Mouse (Mus musculus) ES-Bruce4 (cell line): ENCODE results near the gene Gm1673. TPM values are rescaled to one million over a fixed set of nuclear protein-coding genes. Genes with fewer than 3 reads are reported as not detected.

ENCODE experiments used
- H3K27ac ChIP-seq: 2 replicates; pipeline ENCODE4 v1.5.1; 2012; ENCODE audit warnings: low read length, inconsistent platforms; ENCODE audit not compliant: insufficient read depth
- H3K27me3 ChIP-seq: 2 replicates; pipeline ENCODE4 v1.6.1; 2012; ENCODE audit warnings: mild to moderate bottlenecking, low read length, inconsistent platforms; ENCODE audit not compliant: control insufficient read depth, poor library complexity, insufficient read depth, severe bottlenecking
- H3K36me3 ChIP-seq: 2 replicates; pipeline ENCODE4 v1.6.1; 2012; ENCODE audit warnings: inconsistent platforms, mild to moderate bottlenecking, low read length, moderate library complexity; ENCODE audit not compliant: control insufficient read depth, poor library complexity, insufficient read depth, severe bottlenecking
- H3K4me1 ChIP-seq: one replicate; pipeline ENCODE4 v1.8.1; 2011; ENCODE audit warnings: low read length; ENCODE audit not compliant: control insufficient read depth, insufficient read depth
- H3K4me3 ChIP-seq: 2 replicates; pipeline ENCODE4 v1.5.1; 2011; ENCODE audit warnings: low read depth, mild to moderate bottlenecking, low read length
- H3K9ac ChIP-seq: 2 replicates; pipeline ENCODE4 v1.6.1; 2012; ENCODE audit warnings: low read depth, mild to moderate bottlenecking, inconsistent platforms; ENCODE audit not compliant: poor library complexity, severe bottlenecking
- H3K9me3 ChIP-seq: replicated peaks from 2 replicates; pipeline ENCODE4 v1.6.1; 2012; ENCODE audit warnings: mild to moderate bottlenecking, low read length, inconsistent platforms; ENCODE audit not compliant: control insufficient read depth, poor library complexity, insufficient read depth, severe bottlenecking
- CTCF ChIP-seq: IDR thresholded peaks from one replicate; pipeline ENCODE4 v1.8.1; 2011; ENCODE audit warnings: low read depth, low read length
- EP300 ChIP-seq: IDR thresholded peaks from 2 replicates; pipeline ENCODE4 v1.6.1; 2011; ENCODE audit warnings: low read depth, low read length; ENCODE audit not compliant: insufficient read depth
- POLR2A ChIP-seq: IDR thresholded peaks from one replicate; pipeline ENCODE4 v1.8.1; 2011; ENCODE audit warnings: low read length; ENCODE audit not compliant: insufficient read depth
- polyA plus RNA-seq: library from polyadenylated mRNA; stranded (reverse); fragments of >200 nt; gene quantifications from 2 replicates; pipeline ENCODE4 v1.2.4, GENCODE M21; 2011; ENCODE audit warnings: low read depth; ENCODE audit not compliant: missing spikeins, insufficient read depth, insufficient read length

Gm1673 gene
- polyA plus RNA-seq, 1 experiment: 1.9 TPM

DNA sequence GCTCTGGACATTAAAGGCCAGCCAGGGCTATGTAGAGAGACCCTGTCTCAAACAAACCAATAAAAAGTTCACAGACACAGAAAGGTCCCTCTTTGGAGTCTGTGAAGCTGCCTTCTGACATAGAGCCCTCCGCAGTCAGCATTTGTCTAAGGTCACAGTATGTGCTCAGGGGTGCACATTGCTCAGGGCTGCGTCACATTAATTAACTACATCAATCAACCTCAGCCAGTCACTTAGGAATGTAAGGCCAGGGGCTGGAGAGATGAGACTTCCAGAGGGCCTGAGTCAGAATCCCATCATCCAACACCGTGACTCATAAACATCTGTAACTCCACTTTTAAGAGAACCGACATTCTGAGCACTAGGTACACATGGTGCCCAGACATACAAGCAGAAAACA is 27.4 kb upstream of the Gm1673 start:
- H3K27ac ChIP-seq: no peak overlapping the region
- no peak for TF ChIP-seq EP300
- TF ChIP-seq POLR2A: no peak
- TF ChIP-seq CTCF: no peak

DNA sequence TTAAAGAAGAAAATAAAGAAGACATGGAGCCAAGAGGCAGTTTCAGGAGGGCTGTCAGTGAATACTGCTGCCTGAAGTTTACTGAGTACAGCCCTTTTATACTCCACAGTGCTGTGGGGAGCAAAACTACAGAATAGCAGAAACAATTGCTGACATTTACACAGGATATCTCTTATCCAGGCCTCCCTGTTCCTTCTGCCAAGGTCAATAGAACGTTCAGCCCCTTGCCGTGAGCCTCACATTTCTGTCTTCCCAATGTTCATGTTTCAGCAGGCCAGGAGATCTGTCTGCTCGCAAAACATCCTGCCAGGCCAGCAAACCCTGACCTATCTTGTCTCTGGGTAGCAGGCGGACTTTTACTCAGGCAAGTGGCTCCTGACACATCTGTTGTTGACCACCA is 23.9 kb upstream of the Gm1673 start:
- H3K9ac ChIP-seq: no peak overlapping the region
- no peak overlapping the region for H3K4me3 ChIP-seq
- no peaks in the 10 kb centered on the region for H3K9me3 ChIP-seq
- no peaks in the 10 kb centered on the region for H3K27me3 ChIP-seq
- TF ChIP-seq EP300: no peak
- no peak for TF ChIP-seq POLR2A
- TF ChIP-seq CTCF: no peak
- H3K4me1 ChIP-seq: no peaks in the 10 kb centered on the region
- H3K36me3 ChIP-seq: no peaks in the 10 kb centered on the region
- no peak overlapping the region for H3K27ac ChIP-seq

More for the DNA sequence above, 27.4 kb upstream of the Gm1673 start:
- no peak overlapping the region for H3K4me3 ChIP-seq
- H3K9me3 ChIP-seq: peaks cover 10% of the 10 kb centered on the region
- H3K27me3 ChIP-seq: no peaks in the 10 kb centered on the region
- no peaks in the 10 kb centered on the region for H3K4me1 ChIP-seq
- H3K36me3 ChIP-seq: no peaks in the 10 kb centered on the region
- H3K9ac ChIP-seq: no peak overlapping the region

DNA sequence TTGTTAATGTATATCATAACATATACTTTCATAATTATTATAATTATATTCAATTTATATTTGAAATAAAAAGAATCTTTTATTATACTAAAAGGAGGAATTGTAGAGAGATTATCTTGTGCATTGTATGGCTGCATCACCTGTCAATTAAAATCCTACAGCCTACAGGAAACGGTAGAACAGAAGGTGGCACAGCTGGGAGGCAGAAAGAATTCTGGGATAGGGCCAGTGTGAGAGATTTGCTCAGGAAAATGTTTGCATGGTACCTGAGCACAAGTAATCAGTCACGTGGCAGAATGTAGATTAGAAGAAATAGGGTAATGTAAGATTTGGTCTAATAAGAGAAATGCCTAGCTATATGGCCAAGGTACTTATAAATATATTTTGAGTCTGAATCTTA is 8.5 kb upstream of the Gm1673 start:
- Histone ChIP-seq H3K4me1 (no peaks in the 10 kb centered on the region), H3K36me3 (no peaks in the 10 kb centered on the region), H3K9ac (no peak overlapping the region), H3K4me3 (no peak overlapping the region), H3K27me3 (no peaks in the 10 kb centered on the region; the same call in 1 of the 2 replicates), H3K27ac (no peak overlapping the region), H3K9me3 (no peaks in the 10 kb centered on the region; the same call in 1 of the 2 replicates)
- no peak for TF ChIP-seq EP300
- no peak for TF ChIP-seq POLR2A
- no peak for TF ChIP-seq CTCF

DNA sequence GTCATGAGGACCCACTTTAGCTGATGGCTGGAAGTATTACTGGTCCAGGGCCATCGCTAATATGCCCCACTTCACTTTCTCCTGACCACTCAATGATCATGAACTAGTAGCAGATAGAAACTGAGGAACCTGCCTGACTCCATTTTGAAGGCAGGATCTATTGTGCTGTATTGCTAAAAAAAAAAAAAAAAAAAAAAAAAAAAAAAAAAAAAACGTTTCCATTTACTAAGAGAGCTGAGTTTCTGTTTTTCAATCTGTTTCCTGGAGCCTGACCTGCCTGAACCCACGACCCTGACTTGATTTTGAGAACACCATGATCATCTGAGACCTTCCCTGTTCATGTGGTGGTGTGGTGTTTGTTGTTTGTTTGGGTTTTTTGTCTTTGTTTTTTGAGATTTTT is 7.0 kb upstream of the Gm1673 start:
- H3K36me3 ChIP-seq: no peaks in the 10 kb centered on the region
- H3K9me3 ChIP-seq: no peaks in the 10 kb centered on the region; the same call in 1 of the 2 replicates
- H3K9ac ChIP-seq: no peak overlapping the region
- no peaks in the 10 kb centered on the region for H3K4me1 ChIP-seq
- H3K27ac ChIP-seq: no peak overlapping the region
- TF ChIP-seq CTCF (no peak), EP300 (no peak), POLR2A (no peak)
- no peak overlapping the region for H3K4me3 ChIP-seq
- no peaks in the 10 kb centered on the region; the same call in 1 of the 2 replicates for H3K27me3 ChIP-seq

DNA sequence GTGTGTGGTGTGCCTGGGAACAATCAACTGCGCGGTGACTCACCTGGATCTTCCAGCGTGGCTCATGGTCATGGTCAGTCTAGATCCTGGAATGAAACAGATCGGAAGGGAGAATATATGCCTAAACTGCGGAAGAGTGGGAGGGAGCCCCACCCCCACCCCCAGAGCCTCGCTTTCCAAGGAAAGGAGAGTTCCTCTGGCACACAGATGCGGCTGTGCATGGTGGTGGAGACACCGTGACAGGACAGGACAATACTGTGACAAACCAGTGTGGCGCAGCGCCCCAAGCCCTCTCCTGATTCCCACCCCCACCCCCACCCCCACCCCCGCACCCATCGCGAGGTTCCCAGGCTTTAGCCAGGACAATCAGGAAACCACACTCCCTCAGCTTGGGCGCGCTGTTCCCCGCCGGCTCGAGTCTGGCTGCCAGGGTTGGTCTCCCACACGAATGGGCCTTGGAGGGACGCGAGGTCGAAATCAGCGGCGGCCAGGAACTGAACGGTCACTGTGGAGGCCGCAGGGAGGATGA is 438 bp upstream of the Gm1673 start:
- Histone ChIP-seq H3K4me3 (peak overlapping the region; percentile 79), H3K36me3 (no peaks in the 10 kb centered on the region), H3K9me3 (no peaks in the 10 kb centered on the region; the same call in 1 of the 2 replicates), H3K27ac (no peak overlapping the region), H3K9ac (no peak overlapping the region), H3K4me1 (no peaks in the 10 kb centered on the region), H3K27me3 (peaks cover 3% of the 10 kb centered on the region; the same call in 1 of the 2 replicates)
- no peak for TF ChIP-seq CTCF
- TF ChIP-seq EP300: no peak
- no peak for TF ChIP-seq POLR2A
